Mouse (Mus musculus): Measurements from ENCODE around the gene Gnai3.

The Gnai3 gene

GRCm38 (mm10) chr3:108112246-108112645, 33.7 kb downstream of the Gnai3 start:
- no peak for DNase-seq (ENCODE audit: low spot score in 2 of 2)

GRCm38 (mm10) chr3:108111320-108111719, 34.6 kb downstream of the Gnai3 start:
- DNase-seq (ENCODE audit: low spot score in 2 of 2), result no peak

GRCm38 (mm10) chr3:108105281-108105680, 40.7 kb downstream of the Gnai3 start:
- DNase-seq (ENCODE audit: low spot score in 2 of 2), result no peak

- no peak for DNase-seq (ENCODE audit: low spot score in 2 of 2)
Observed at GRCm38 (mm10) chr3:108102075-108102474, 43.9 kb downstream of the Gnai3 start.

GRCm38 (mm10) chr3:108101594-108101993, 44.4 kb downstream of the Gnai3 start:
- DNase-seq (ENCODE audit: low spot score in 2 of 2), result no peak

- no peak for DNase-seq (ENCODE audit: low spot score in 2 of 2)
Observed at GRCm38 (mm10) chr3:108098316-108098715, 47.6 kb downstream of the Gnai3 start.

GRCm38 (mm10) chr3:108097656-108098055, 48.3 kb downstream of the Gnai3 start:
- DNase-seq (ENCODE audit: low spot score in 2 of 2), result no peak

- no peak for DNase-seq (ENCODE audit: low spot score in 2 of 2)
Observed at GRCm38 (mm10) chr3:108096726-108097125, 49.2 kb downstream of the Gnai3 start.

- no peak for DNase-seq (ENCODE audit: low spot score in 2 of 2)
Observed at GRCm38 (mm10) chr3:108096226-108096625, 49.7 kb downstream of the Gnai3 start.

- DNase-seq (ENCODE audit: low spot score in 2 of 2), result no peak
Observed at GRCm38 (mm10) chr3:108094976-108095760, 50.8 kb downstream of the Gnai3 start.

GRCm38 (mm10) chr3:108094146-108094545, 51.8 kb downstream of the Gnai3 start:
- no peak for DNase-seq (ENCODE audit: low spot score in 2 of 2)

- no peak for DNase-seq (ENCODE audit: low spot score in 2 of 2)
Observed at GRCm38 (mm10) chr3:108093306-108093705, 52.6 kb downstream of the Gnai3 start.

- DNase-seq (ENCODE audit: low spot score in 2 of 2), result no peak
Observed at GRCm38 (mm10) chr3:108092536-108093115, 53.3 kb downstream of the Gnai3 start, which contains the start of gene Gnat2. Gnat2 (plus strand) TSS chr3:108092789.

- DNase-seq (ENCODE audit: low spot score in 2 of 2), result no peak
Observed at GRCm38 (mm10) chr3:108092030-108092429, 53.9 kb downstream of the Gnai3 start.

GRCm38 (mm10) chr3:108090561-108090960, 55.4 kb downstream of the Gnai3 start:
- DNase-seq (ENCODE audit: low spot score in 2 of 2), result no peak

- DNase-seq (ENCODE audit: low spot score in 2 of 2), result no peak
Observed at GRCm38 (mm10) chr3:108089916-108090315, 56.0 kb downstream of the Gnai3 start.

- no peak for DNase-seq (ENCODE audit: low spot score in 2 of 2)
Observed at GRCm38 (mm10) chr3:108088842-108089380, 57.0 kb downstream of the Gnai3 start.

GRCm38 (mm10) chr3:108087329-108087728, 58.6 kb downstream of the Gnai3 start:
- no peak for DNase-seq (ENCODE audit: low spot score in 2 of 2)

GRCm38 (mm10) chr3:108086470-108086979, 59.4 kb downstream of the Gnai3 start, which contains the start of gene Ampd2:
Ampd2 (minus strand) TSS chr3:108086651.
- no peak for DNase-seq (ENCODE audit: low spot score in 2 of 2)

- peak in 1 of 2 experiments; percentile 69 for DNase-seq (ENCODE audit: low spot score in 2 of 2)
Observed at GRCm38 (mm10) chr3:108085721-108086469, 60.1 kb downstream of the Gnai3 start.

- DNase-seq (ENCODE audit: low spot score in 2 of 2), result peak; percentile 87 to 90
Observed at GRCm38 (mm10) chr3:108085281-108085720, 60.6 kb downstream of the Gnai3 start.

GRCm38 (mm10) chr3:108084767-108085270, 61.1 kb downstream of the Gnai3 start:
- no peak for DNase-seq (ENCODE audit: low spot score in 2 of 2)
